Mouse (Mus musculus) MEL (cell line): Measurements from ENCODE around the gene Bin2. TPM values are rescaled to one million over a fixed set of nuclear protein-coding genes. Genes with fewer than 3 reads are reported as not detected.

Source experiments
- DNase-seq: peaks from one replicate; pipeline ENCODE4 v3.0.0; 2011; ENCODE audit warnings: low read depth, low spot score
- H3K27ac ChIP-seq: 2 replicates; pipeline ENCODE4 v1.5.1; 2012; ENCODE audit warnings: low read depth, mild to moderate bottlenecking, control low read depth, low read length, moderate library complexity; ENCODE audit not compliant: control insufficient read depth
- H3K27me3 ChIP-seq, 2 experiments: fragments of 150-350 bp in 1 of 2; sonication (generic) in 1 of 2; 2 replicates each; pipeline ENCODE4 v1.6.1; 2012; ENCODE audit warnings: low read length in 2 of 2, mild to moderate bottlenecking in 2 of 2, improper control_type of control experiment in 1 of 2, moderate library complexity in 1 of 2; ENCODE audit not compliant: insufficient read depth in 2 of 2, control insufficient read depth in 1 of 2
- H3K36me3 ChIP-seq, 2 experiments: 2 replicates each; pipeline ENCODE4 v1.6.1; 2012 to 2014; ENCODE audit warnings: low read length in 2 of 2, improper control_type of control experiment in 1 of 2, inconsistent platforms in 1 of 2, mild to moderate bottlenecking in 1 of 2; ENCODE audit not compliant: insufficient read depth in 2 of 2, control insufficient read depth in 1 of 2
- H3K4me1 ChIP-seq, 2 experiments: fragments of 150-350 bp in 1 of 2; sonication (generic) in 1 of 2; 2 replicates each; pipeline ENCODE4 v1.6.1; 2012; ENCODE audit warnings: low read length in 2 of 2, improper control_type of control experiment in 1 of 2, mild to moderate bottlenecking in 1 of 2; ENCODE audit not compliant: insufficient read depth in 2 of 2, control insufficient read depth in 1 of 2
- H3K4me3 ChIP-seq, 2 experiments: fragments of 150-350 bp in 1 of 2; sonication (generic) in 1 of 2; 2 replicates each; pipeline ENCODE4 v1.5.1; 2012; ENCODE audit warnings: low read depth in 2 of 2, low read length in 2 of 2, mild to moderate bottlenecking in 2 of 2, moderate library complexity in 2 of 2, control low read depth in 1 of 2, improper control_type of control experiment in 1 of 2; ENCODE audit not compliant: control insufficient read depth in 1 of 2, insufficient read depth in 1 of 2
- H3K79me2 ChIP-seq: 2 replicates; pipeline ENCODE4 v1.6.1; 2012; ENCODE audit warnings: mild to moderate bottlenecking, low read length, moderate library complexity; ENCODE audit not compliant: control insufficient read depth, poor library complexity, insufficient read depth
- H3K9ac ChIP-seq: 2 replicates; pipeline ENCODE4 v1.6.1; 2012; ENCODE audit warnings: low read depth, mild to moderate bottlenecking, control low read depth, low read length, moderate library complexity; ENCODE audit not compliant: control insufficient read depth, poor library complexity, severe bottlenecking
- H3K9me3 ChIP-seq: fragments of 150-350 bp; sonication (generic); replicated peaks from 2 replicates; pipeline ENCODE4 v1.6.1; 2012; ENCODE audit warnings: mild to moderate bottlenecking, low read length, improper control_type of control experiment, moderate library complexity; ENCODE audit not compliant: insufficient read depth
- BHLHE40 ChIP-seq: IDR thresholded peaks from 2 replicates; pipeline ENCODE4 v1.6.1; 2012; ENCODE audit warnings: low read depth, mild to moderate bottlenecking, inconsistent platforms, low read length, improper control_type of control experiment, borderline replicate concordance
- CHD2 ChIP-seq: IDR thresholded peaks from 2 replicates; pipeline ENCODE4 v1.6.1; 2011; ENCODE audit warnings: low read length, improper control_type of control experiment
- CTCF ChIP-seq, 3 experiments: IDR thresholded peaks in 2 of 3; conservative IDR thresholded peaks in 1 of 3; 2 replicates each; pipeline ENCODE4 v1.5.1; 2011 to 2012; ENCODE audit warnings: low read length in 3 of 3, low read depth in 2 of 3, mild to moderate bottlenecking in 2 of 3, improper control_type of control experiment in 1 of 3, inconsistent platforms in 1 of 3, mixed read lengths in 1 of 3, moderate library complexity in 1 of 3; ENCODE audit not compliant: control insufficient read depth in 1 of 3, insufficient read depth in 1 of 3, poor library complexity in 1 of 3, severe bottlenecking in 1 of 3
- E2F4 ChIP-seq: IDR thresholded peaks from 2 replicates; pipeline ENCODE4 v1.6.1; 2011; ENCODE audit warnings: low read depth, low read length, improper control_type of control experiment, borderline replicate concordance
- ELF1 ChIP-seq: IDR thresholded peaks from 2 replicates; pipeline ENCODE4 v1.6.1; 2014; ENCODE audit warnings: low read depth, mild to moderate bottlenecking, inconsistent platforms, low read length, improper control_type of control experiment, moderate library complexity
- ETS1 ChIP-seq: IDR thresholded peaks from 2 replicates; pipeline ENCODE4 v1.6.1; 2012; ENCODE audit warnings: low read depth, mild to moderate bottlenecking, inconsistent platforms, low read length, improper control_type of control experiment, moderate library complexity
- GABPA ChIP-seq: IDR thresholded peaks from 2 replicates; pipeline ENCODE4 v1.6.1; 2012; ENCODE audit warnings: low read depth, mild to moderate bottlenecking, inconsistent platforms, low read length, improper control_type of control experiment, moderate library complexity
- HCFC1 ChIP-seq: IDR thresholded peaks from 2 replicates; pipeline ENCODE4 v1.6.1; 2012; ENCODE audit warnings: low read depth, mild to moderate bottlenecking, inconsistent platforms, low read length, improper control_type of control experiment, moderate library complexity
- MAX ChIP-seq: IDR thresholded peaks from 2 replicates; pipeline ENCODE4 v1.6.1; 2011; ENCODE audit warnings: low read length, improper control_type of control experiment
- MEF2A ChIP-seq: IDR thresholded peaks from 2 replicates; pipeline ENCODE4 v1.6.1; 2014; ENCODE audit warnings: low read depth, mild to moderate bottlenecking, inconsistent platforms, low read length, improper control_type of control experiment; ENCODE audit not compliant: poor library complexity, insufficient replicate concordance, severe bottlenecking; ENCODE audit errors: extremely low read depth
- MYB ChIP-seq: IDR thresholded peaks from 2 replicates; pipeline ENCODE4 v1.6.1; 2011; ENCODE audit warnings: mild to moderate bottlenecking, low read depth, low read length, improper control_type of control experiment
- POLR2A ChIP-seq, 2 experiments: IDR thresholded peaks; 2 replicates each; pipeline ENCODE4 v1.6.1; 2011 to 2012; ENCODE audit warnings: low read length in 2 of 2, mild to moderate bottlenecking in 2 of 2, control low read depth in 1 of 2, improper control_type of control experiment in 1 of 2, low read depth in 1 of 2, moderate library complexity in 1 of 2; ENCODE audit not compliant: control insufficient read depth in 1 of 2, insufficient read depth in 1 of 2, poor library complexity in 1 of 2
- POLR2AphosphoS5 ChIP-seq: IDR thresholded peaks from 2 replicates; pipeline ENCODE4 v1.6.1; 2012; ENCODE audit warnings: low read depth, borderline replicate concordance, mild to moderate bottlenecking, inconsistent platforms, low read length, moderate library complexity, mixed read lengths
- RAD21 ChIP-seq: IDR thresholded peaks from 2 replicates; pipeline ENCODE4 v1.6.1; 2011; ENCODE audit warnings: mild to moderate bottlenecking, low read depth, low read length, improper control_type of control experiment
- SIN3A ChIP-seq: IDR thresholded peaks from 2 replicates; pipeline ENCODE4 v1.6.1; 2012; ENCODE audit warnings: low read length, improper control_type of control experiment, inconsistent platforms
- TAL1 ChIP-seq: IDR thresholded peaks from 2 replicates; pipeline ENCODE4 v1.6.1; 2012; ENCODE audit warnings: mild to moderate bottlenecking, inconsistent platforms, low read length, moderate library complexity, mixed read lengths
- ZNF384 ChIP-seq: IDR thresholded peaks from 2 replicates; pipeline ENCODE4 v1.6.1; 2012; ENCODE audit warnings: low read depth, mild to moderate bottlenecking, inconsistent platforms, low read length, improper control_type of control experiment
- polyA plus RNA-seq, 2 experiments: library from polyadenylated mRNA; stranded (reverse) in 1 of 2; unstranded in 1 of 2; fragments of >175 nt in 1 of 2; fragments of >200 nt in 1 of 2; gene quantifications; 2 replicates each; pipeline versions ENCODE4 v1.2.1 to v1.2.4; 2012; ENCODE audit warnings: low replicate concordance in 2 of 2, low read depth in 1 of 2; ENCODE audit not compliant: insufficient read length in 2 of 2, insufficient read depth in 1 of 2, missing spikeins in 1 of 2
- total RNA-seq: library from RNA; depleted of rRNA; stranded (reverse); fragments of 300-350 nt; gene quantifications from 2 replicates; pipeline ENCODE4 v1.2.3, GENCODE M21; 2012

The Bin2 gene
- total and polyA plus RNA-seq, 3 experiments: 79.9 to 128 (median 106) TPM

GRCm38 (mm10) chr15:100627774-100628370 lies 41.5 kb downstream of the Bin2 start:
- no peak overlapping the region for H3K27ac ChIP-seq
- no peaks in the 10 kb centered on the region for H3K9me3 ChIP-seq
- H3K4me1 ChIP-seq: peaks cover 2 to 17% of the 10 kb centered on the region in 2 experiments
- no peak overlapping the region for H3K4me3 ChIP-seq
- no peaks in the 10 kb centered on the region for H3K27me3 ChIP-seq
- no peak for TF ChIP-seq HCFC1
- no peak for TF ChIP-seq TAL1
- H3K9ac ChIP-seq: no peak overlapping the region
- H3K36me3 ChIP-seq: peaks cover 0 to 11% of the 10 kb centered on the region in 2 experiments; a peak in 2 of 4 replicates
- DNase-seq: no peak
- no peaks in the 10 kb centered on the region for H3K79me2 ChIP-seq

GRCm38 (mm10) chr15:100627287-100627686 lies 42.1 kb downstream of the Bin2 start:
- Histone ChIP-seq H3K9me3 (no peaks in the 10 kb centered on the region), H3K4me3 (peak overlapping the region in 1 of 2 experiments; percentile 37; a peak in 1 of 4 replicates), H3K27me3 (no peaks in the 10 kb centered on the region), H3K36me3 (peaks cover 0 to 11% of the 10 kb centered on the region in 2 experiments; a peak in 2 of 4 replicates), H3K4me1 (peaks cover 2 to 13% of the 10 kb centered on the region in 2 experiments), H3K27ac (no peak overlapping the region), H3K79me2 (no peaks in the 10 kb centered on the region), H3K9ac (no peak overlapping the region)
- peak; percentile 84 for TF ChIP-seq ZNF384
- no peak for TF ChIP-seq ETS1
- TF ChIP-seq SIN3A: no peak
- DNase-seq: peak; percentile 76

- Histone ChIP-seq H3K4me1 (peaks cover 0 to 1% of the 10 kb centered on the region in 2 experiments; a peak in 1 of 4 replicates), H3K27me3 (no peaks in the 10 kb centered on the region), H3K9me3 (no peaks in the 10 kb centered on the region), H3K9ac (no peak overlapping the region), H3K27ac (no peak overlapping the region), H3K4me3 (no peak overlapping the region), H3K36me3 (peaks cover 7 to 10% of the 10 kb centered on the region in 2 experiments), H3K79me2 (no peaks in the 10 kb centered on the region)
- no peak for DNase-seq
- TF ChIP-seq BHLHE40: no peak
- TF ChIP-seq GABPA: no peak
- TF ChIP-seq CHD2: no peak
- no peak for TF ChIP-seq RAD21
- TF ChIP-seq POLR2AphosphoS5: no peak
- TF ChIP-seq E2F4: no peak
- no peak; a peak in 1 of 6 replicates for TF ChIP-seq CTCF (IDR thresholded peaks at IDR 0.05 in 2 of 3, conservative IDR thresholded peaks at IDR 0.05 in 1 of 3; ENCODE audit: control insufficient read depth in 1 of 3, insufficient read depth in 1 of 3, low read depth in 2 of 3, low read length in 3 of 3, poor library complexity in 1 of 3, severe bottlenecking in 1 of 3)
- no peak for TF ChIP-seq ELF1
- no peak for TF ChIP-seq ZNF384
- TF ChIP-seq MEF2A: no peak
- no peak for TF ChIP-seq MAX
- no peak for TF ChIP-seq MYB
- no peak for TF ChIP-seq POLR2A (IDR thresholded peaks at IDR 0.05; ENCODE audit: control insufficient read depth in 1 of 2, insufficient read depth in 1 of 2, low read depth in 1 of 2, low read length in 2 of 2, poor library complexity in 1 of 2)
Observed at GRCm38 (mm10) chr15:100624435-100624834, 44.9 kb downstream of the Bin2 start.
